Mouse (Mus musculus) limb, embryonic 13.5 days (tissue): ENCODE measurements at regions not wholly inside any gene's neighbourhood (a gene's known extent, or its start where the extent isn't known, plus 50 kb on each side); places are given as distances from the start of the nearest gene placed in this dataset.

Experiments used
- ATAC-seq: fragments of 200-750 bp; cut with Nextera tagmentation; 2 replicates; pipeline ENCODE4 v1.8.0; 2017; ENCODE audit warnings: low read depth, moderate number of reproducible peaks, moderate TSS enrichment; ENCODE audit not compliant: low FRiP score
- H3K27ac ChIP-seq: fragments of 300-500 bp; sonication (generic); 2 replicates; pipeline ENCODE4 v1.5.1; 2015; ENCODE audit warnings: inconsistent platforms, mild to moderate bottlenecking, moderate library complexity
- H3K27me3 ChIP-seq: fragments of 300-500 bp; sonication (generic); 2 replicates; pipeline ENCODE4 v1.6.1; 2015; ENCODE audit warnings: mild to moderate bottlenecking, inconsistent platforms
- H3K36me3 ChIP-seq: fragments of 300-500 bp; sonication (generic); 2 replicates; pipeline ENCODE4 v1.6.1; 2015; ENCODE audit warnings: inconsistent platforms, mild to moderate bottlenecking, moderate library complexity
- H3K4me1 ChIP-seq: fragments of 300-500 bp; sonication (generic); 2 replicates; pipeline ENCODE4 v1.6.1; 2015; ENCODE audit warnings: inconsistent platforms
- H3K4me2 ChIP-seq: fragments of 300-500 bp; sonication (generic); replicated peaks from 2 replicates; pipeline ENCODE4 v1.6.1; 2015; ENCODE audit warnings: inconsistent platforms, mild to moderate bottlenecking, moderate library complexity
- H3K4me3 ChIP-seq: fragments of 300-500 bp; sonication (generic); 2 replicates; pipeline ENCODE4 v1.5.1; 2015; ENCODE audit warnings: moderate library complexity, mild to moderate bottlenecking, inconsistent platforms
- H3K9ac ChIP-seq: fragments of 300-500 bp; sonication (generic); 2 replicates; pipeline ENCODE4 v1.6.1; 2015; ENCODE audit warnings: mild to moderate bottlenecking, inconsistent platforms
- H3K9me3 ChIP-seq: fragments of 300-500 bp; sonication (generic); 2 replicates; pipeline ENCODE4 v1.6.1; 2016; ENCODE audit warnings: inconsistent platforms
- WGBS: fragments of 180-500 bp; shearing (Covaris S2); methylation state at CpG from one replicate; pipeline ENCODE4 v1.1.7; 2015; 5-methylcytosine and 5-hydroxymethylcytosine counted together

DNA sequence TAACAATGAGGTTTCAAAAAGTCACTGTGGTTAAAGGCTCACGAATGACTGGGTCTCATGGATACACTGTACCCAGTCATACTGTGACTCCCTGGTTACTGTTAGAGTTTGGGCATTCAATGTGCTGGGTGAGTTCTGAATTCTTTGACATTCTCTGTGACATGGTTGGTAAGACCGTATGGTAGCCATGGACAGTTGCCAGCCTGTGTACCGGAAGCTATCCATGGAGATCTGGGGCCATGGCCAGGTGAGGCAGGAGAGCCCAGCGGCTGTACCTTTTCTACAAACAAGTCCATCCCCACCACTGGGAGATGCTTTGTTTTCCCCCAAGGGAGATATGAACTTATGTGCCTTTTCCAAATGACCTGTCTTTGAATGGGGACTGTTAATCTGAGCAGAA lies 126.4 kb downstream of the Irx2 start:
- no peaks in the 10 kb centered on the region for H3K4me1 ChIP-seq
- no peak overlapping the region for H3K9ac ChIP-seq
- H3K36me3 ChIP-seq: no peaks in the 10 kb centered on the region
- no peak for ATAC-seq
- no peaks in the 10 kb centered on the region for H3K9me3 ChIP-seq
- peaks cover 13% of the 10 kb centered on the region for H3K27me3 ChIP-seq
- 91% methylated on average over 4 of the region's 4 CpGs for WGBS
- H3K4me3 ChIP-seq: no peak overlapping the region
- no peak overlapping the region for H3K27ac ChIP-seq
- no peak overlapping the region for H3K4me2 ChIP-seq

DNA sequence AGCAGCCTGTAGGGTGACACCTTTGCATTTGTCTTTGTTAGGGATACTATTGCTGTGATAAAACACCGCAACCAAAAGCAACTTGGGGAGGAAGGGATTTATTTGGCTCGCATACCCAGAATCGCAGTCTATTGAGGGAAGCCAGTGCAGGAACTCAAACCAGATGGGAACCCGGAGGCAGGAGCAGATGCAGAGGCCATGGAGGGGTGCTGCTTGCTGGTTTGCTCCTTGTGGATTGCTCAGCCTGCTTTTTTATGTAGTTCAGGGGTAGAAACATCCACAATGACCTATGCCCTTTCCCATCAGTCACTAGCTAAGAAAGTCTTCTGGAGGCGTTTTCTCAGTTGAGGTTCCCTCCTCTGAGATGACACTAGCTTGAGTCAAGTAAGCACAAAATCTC lies 133.9 kb downstream of the Irx2 start:
- Histone ChIP-seq H3K9me3 (no peaks in the 10 kb centered on the region), H3K4me1 (peaks cover 5% of the 10 kb centered on the region; the same call in 1 of the 2 replicates), H3K27me3 (no peaks in the 10 kb centered on the region), H3K27ac (no peak overlapping the region), H3K36me3 (no peaks in the 10 kb centered on the region), H3K9ac (no peak overlapping the region), H3K4me2 (no peak overlapping the region), H3K4me3 (no peak overlapping the region)
- WGBS: 60% methylated on average over 5 of the region's 5 CpGs
- no peak for ATAC-seq

DNA sequence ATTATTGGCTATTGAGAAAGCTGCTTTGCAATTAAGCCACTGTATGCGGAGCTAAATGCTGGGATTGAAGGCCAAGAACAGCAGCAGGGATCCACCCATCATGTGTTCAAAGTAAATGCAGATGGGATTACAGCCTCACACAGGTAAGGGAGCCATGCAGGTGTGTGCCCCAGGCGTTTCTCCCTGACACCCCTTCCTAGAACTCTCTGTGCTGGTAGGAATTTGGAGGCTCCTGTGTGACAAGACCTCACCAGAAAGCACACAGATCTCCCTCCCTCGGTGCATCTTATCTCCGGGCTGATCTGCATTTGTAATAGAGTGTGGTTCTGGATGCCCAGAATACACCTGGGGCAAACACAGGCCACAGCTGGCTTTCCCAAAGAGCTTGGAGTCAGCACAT lies 134.7 kb downstream of the Irx2 start:
- Histone ChIP-seq H3K36me3 (no peaks in the 10 kb centered on the region), H3K27me3 (0 out of 2 replicates have a peak, but pooled peaks cover 5% of the 10 kb centered on the region), H3K9me3 (no peaks in the 10 kb centered on the region), H3K4me1 (peaks cover 5% of the 10 kb centered on the region; the same call in 1 of the 2 replicates), H3K4me3 (no peak overlapping the region), H3K4me2 (no peak overlapping the region), H3K9ac (no peak overlapping the region), H3K27ac (no peak overlapping the region)
- no peak for ATAC-seq
- 61% methylated on average over 4 of the region's 4 CpGs for WGBS

DNA sequence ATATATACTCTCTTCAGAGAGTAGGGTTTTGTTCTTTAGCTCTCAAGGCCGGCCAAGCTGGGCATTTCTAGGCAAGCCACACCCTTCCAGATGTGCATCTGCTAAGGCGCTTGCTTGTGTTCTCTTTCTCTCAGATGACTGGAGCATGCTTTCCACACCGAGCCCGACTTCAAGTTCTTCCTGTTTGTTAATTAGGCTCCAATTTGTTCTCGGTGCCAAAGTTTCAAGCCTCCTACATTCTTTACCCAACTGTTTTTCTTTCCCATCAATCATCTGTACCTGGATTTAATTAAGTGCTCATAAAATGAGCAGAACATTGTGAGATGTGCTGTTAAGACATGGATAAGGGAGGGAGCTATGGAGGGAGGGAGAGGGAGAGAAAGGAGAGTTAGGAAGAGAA lies 138.7 kb downstream of the Irx2 start:
- Histone ChIP-seq H3K9me3 (no peaks in the 10 kb centered on the region), H3K4me2 (no peak overlapping the region), H3K4me1 (peaks cover 5% of the 10 kb centered on the region; the same call in 1 of the 2 replicates), H3K4me3 (no peak overlapping the region), H3K27me3 (peaks cover 21% of the 10 kb centered on the region), H3K36me3 (no peaks in the 10 kb centered on the region), H3K9ac (no peak overlapping the region), H3K27ac (no peak overlapping the region)
- ATAC-seq: no peak
- WGBS: 8% methylated on average over 5 of the region's 5 CpGs

DNA sequence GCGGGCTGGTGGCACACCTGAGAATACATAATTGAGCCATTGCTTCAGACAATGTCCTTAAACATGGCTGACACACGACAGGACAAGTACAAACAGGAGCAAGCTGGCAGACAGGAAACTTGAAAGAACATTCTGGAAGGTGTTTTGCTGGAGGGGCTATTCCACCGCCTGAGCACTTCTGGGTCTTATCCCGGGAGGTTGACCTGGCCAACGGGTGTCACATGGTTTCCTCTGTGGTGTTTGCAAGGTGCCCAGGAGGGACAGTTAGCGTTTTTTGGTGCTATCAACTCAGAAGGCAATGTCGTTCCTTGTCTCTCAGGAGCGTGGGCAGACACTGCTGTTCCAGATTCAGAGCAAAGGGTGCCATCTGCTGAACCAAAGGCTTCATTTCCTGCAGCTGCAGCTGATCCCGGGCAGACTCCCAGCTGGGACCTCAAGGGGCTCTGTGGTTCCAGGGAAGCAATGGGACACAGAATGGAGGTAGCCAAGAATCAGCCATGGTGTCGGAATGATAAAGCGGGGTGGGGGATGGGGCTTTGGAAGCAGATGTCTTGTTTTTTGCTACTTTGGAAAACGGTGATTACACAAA lies 140.5 kb downstream of the Irx2 start:
- no peak for ATAC-seq
- WGBS: 63% methylated on average over 12 of the region's 12 CpGs
- Histone ChIP-seq H3K27ac (no peak overlapping the region), H3K9ac (no peak overlapping the region), H3K4me1 (peaks cover 5% of the 10 kb centered on the region; the same call in 1 of the 2 replicates), H3K36me3 (no peaks in the 10 kb centered on the region), H3K9me3 (peaks cover 5% of the 10 kb centered on the region), H3K27me3 (peaks cover 21% of the 10 kb centered on the region), H3K4me2 (no peak overlapping the region), H3K4me3 (no peak overlapping the region)

DNA sequence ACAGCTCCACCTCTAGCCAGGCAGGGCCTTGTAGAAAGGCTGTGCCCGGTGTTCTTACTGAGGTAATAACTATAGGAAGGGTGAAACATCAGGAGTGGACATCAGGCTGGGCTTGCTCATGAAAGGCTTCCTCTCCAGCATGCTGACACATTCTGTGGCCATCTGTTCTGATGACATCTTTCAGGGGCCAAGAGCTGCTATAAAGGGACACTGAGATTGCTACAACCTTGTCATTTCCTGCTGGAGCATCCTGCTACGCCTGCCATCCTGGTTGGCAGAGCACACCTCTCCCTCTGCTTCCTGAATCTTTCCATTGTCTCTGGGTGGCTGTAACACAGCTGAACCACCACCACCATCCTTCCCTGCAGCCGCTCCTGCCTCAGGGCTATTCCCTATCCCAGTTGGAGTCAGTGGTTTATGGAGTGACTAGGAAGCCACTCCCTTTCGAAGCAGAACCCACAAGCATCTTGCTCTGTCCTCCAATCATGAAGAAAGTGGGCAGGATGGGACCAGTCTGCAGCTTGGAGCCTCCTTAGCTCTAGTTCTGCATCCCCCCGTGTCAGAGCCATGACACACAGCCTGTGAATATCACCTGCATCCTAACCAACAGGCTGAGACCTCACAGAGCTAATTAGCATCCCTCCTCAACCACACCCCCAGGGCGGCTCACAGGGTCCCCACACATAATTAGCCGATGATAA lies 154.6 kb downstream of the Irx2 start:
- WGBS: 44% methylated on average over 7 of the region's 7 CpGs
- ATAC-seq: no peak
- H3K4me1 ChIP-seq: no peaks in the 10 kb centered on the region

DNA sequence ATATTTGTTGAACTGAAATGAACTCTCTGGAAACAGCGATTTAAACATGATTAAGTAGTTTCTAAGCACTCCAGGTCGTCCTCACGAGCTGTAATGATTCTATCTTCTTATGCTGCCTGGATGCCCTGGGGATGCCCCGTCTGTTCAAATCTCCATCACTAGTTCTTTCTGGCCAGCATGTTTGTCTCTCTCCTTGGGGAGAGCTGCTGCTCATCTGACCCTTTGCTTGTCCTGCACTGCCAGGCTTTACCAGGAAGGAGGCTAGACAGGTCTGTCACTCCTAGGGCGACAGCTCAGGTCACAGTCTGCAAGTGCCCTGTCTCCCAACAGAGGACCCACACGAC lies 155.1 kb downstream of the Irx2 start:
- H3K4me3 ChIP-seq: no peak overlapping the region
- H3K9ac ChIP-seq: no peak overlapping the region
- no peaks in the 10 kb centered on the region for H3K4me1 ChIP-seq
- no peaks in the 10 kb centered on the region for H3K36me3 ChIP-seq
- H3K27ac ChIP-seq: no peak overlapping the region
- ATAC-seq: no peak
- WGBS: 48% methylated on average over 6 of the region's 6 CpGs
- no peak overlapping the region for H3K4me2 ChIP-seq
- H3K27me3 ChIP-seq: peaks cover 30% of the 10 kb centered on the region
- H3K9me3 ChIP-seq: no peaks in the 10 kb centered on the region

More for the DNA sequence above, 154.6 kb downstream of the Irx2 start:
- H3K27me3 ChIP-seq: peaks cover 32% of the 10 kb centered on the region
- H3K9me3 ChIP-seq: no peaks in the 10 kb centered on the region
- H3K27ac ChIP-seq: no peak overlapping the region
- H3K36me3 ChIP-seq: no peaks in the 10 kb centered on the region
- H3K4me2 ChIP-seq: no peak overlapping the region
- no peak overlapping the region for H3K4me3 ChIP-seq
- H3K9ac ChIP-seq: no peak overlapping the region

DNA sequence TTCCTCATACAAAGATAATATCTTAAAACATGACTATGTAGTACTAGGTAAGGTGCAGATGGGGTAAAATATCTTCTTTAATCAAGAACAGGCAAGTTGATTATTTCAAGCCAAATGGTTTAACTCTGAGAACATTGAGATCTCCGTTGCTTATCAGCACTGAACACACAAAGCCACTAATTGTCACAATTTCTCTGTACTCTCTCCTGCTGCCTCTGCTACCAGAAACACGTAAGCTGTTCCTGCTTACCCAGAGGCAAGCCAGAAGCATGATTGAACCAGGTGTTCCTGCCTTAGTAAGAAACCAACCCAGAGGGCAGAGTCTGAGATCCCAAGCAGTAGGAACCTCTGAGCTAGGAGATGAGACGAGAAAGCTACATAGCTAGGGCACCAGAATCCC lies 164.1 kb downstream of the Irx2 start:
- ATAC-seq: no peak
- no peaks in the 10 kb centered on the region for H3K9me3 ChIP-seq
- 64% methylated on average over 3 of the region's 3 CpGs for WGBS
- H3K36me3 ChIP-seq: no peaks in the 10 kb centered on the region
- H3K27ac ChIP-seq: no peak overlapping the region
- no peaks in the 10 kb centered on the region for H3K27me3 ChIP-seq
- H3K4me3 ChIP-seq: no peak overlapping the region
- no peak overlapping the region for H3K4me2 ChIP-seq
- no peak overlapping the region for H3K9ac ChIP-seq
- no peaks in the 10 kb centered on the region for H3K4me1 ChIP-seq

DNA sequence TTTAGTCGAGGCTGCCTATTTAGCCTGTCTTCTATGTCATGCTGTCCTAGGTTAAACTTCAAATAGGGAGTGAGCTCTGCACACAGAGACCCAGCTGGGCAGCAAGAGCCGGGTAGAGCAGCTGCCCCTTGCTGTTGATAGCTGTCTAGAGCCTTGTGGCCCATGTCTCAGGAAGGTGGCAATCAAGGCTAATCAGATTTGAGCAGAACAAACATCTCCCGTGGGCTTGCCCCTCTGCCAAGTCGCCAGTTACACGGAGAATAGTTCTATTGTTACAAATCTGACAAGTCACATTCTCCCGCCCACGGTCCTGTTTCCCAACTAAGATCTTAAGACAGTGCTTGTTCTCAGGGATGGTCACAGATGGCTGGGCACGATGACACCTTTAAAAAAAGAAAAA lies 171.4 kb downstream of the Irx2 start:
- Histone ChIP-seq H3K4me3 (no peak overlapping the region), H3K4me2 (no peak overlapping the region), H3K9ac (no peak overlapping the region), H3K9me3 (no peaks in the 10 kb centered on the region), H3K4me1 (no peaks in the 10 kb centered on the region), H3K36me3 (no peaks in the 10 kb centered on the region), H3K27ac (no peak overlapping the region), H3K27me3 (peaks cover 6% of the 10 kb centered on the region; the same call in 1 of the 2 replicates)
- ATAC-seq: no peak
- WGBS: 56% methylated on average over 8 of the region's 8 CpGs

DNA sequence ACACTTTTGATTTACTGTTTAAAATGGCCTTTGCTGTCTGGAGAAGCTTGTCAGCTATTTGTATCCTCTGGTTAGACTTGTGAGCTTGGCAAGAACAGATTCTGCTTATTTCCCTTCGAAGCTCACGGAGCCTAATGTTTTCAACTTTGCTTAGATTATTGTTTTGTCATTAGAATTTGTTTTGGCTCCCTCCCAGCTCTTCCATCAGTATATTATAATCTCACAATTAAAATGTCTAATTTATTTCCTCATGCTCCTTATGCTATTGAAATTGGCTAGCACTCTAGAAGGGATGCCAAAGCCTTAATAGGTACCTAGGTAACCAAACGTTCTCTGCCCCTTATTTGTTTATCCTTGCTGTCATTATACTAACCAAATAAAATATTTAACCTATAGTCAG lies 171.9 kb downstream of the Irx2 start:
- no peak for ATAC-seq
- H3K36me3 ChIP-seq: no peaks in the 10 kb centered on the region
- H3K4me2 ChIP-seq: no peak overlapping the region
- no peak overlapping the region for H3K27ac ChIP-seq
- 70% methylated on average over 3 of the region's 3 CpGs for WGBS
- H3K4me1 ChIP-seq: no peaks in the 10 kb centered on the region
- no peak overlapping the region for H3K4me3 ChIP-seq
- peaks cover 6% of the 10 kb centered on the region; the same call in 1 of the 2 replicates for H3K27me3 ChIP-seq
- no peak overlapping the region for H3K9ac ChIP-seq
- H3K9me3 ChIP-seq: no peaks in the 10 kb centered on the region

DNA sequence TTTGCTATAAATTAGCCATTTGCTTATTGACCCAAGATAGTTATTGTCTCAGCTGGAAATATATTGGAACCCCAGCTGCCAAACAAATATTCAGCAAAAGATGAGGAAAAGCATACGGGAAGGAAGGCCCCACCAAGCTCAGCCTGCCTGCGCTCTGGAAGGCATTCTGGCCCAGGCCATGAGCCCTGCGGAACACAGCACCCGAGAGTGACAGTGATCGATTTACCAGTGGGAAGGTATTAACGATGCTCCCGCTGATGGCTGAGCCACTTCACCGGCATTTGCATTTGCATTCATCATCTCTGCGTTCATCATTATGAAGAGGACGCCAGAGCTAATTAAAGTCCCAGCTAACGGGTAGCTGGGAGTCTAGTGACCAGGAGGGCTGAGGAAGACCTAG lies 174.8 kb downstream of the Irx2 start:
- no peak for ATAC-seq
- Histone ChIP-seq H3K4me2 (no peak overlapping the region), H3K4me3 (no peak overlapping the region), H3K27ac (no peak overlapping the region), H3K9me3 (no peaks in the 10 kb centered on the region), H3K9ac (no peak overlapping the region), H3K4me1 (no peaks in the 10 kb centered on the region), H3K36me3 (no peaks in the 10 kb centered on the region), H3K27me3 (peaks cover 6% of the 10 kb centered on the region; the same call in 1 of the 2 replicates)
- WGBS: 56% methylated on average over 11 of the region's 11 CpGs

DNA sequence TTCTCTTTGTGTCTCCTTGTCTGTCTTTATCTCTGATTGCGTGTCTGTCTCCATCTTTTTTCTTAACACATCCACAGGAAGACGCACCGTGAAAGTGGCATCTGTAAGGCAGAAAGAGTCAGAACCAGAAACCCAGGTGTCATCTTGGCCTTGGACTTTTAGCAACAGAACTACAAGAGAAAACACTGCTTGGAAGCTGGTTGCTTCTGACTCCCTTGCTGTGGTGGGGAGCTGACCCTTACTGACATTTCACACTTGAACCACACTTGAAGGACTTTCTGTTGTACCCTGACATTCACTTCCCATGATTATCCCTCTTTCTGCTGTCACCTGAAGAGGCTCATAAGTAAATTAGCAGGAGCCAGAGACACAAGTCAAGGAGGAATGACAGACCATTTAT lies 180.6 kb downstream of the Irx2 start:
- no peak overlapping the region for H3K27ac ChIP-seq
- no peaks in the 10 kb centered on the region; the same call in 1 of the 2 replicates for H3K9me3 ChIP-seq
- H3K4me3 ChIP-seq: no peak overlapping the region
- no peak overlapping the region for H3K4me2 ChIP-seq
- peaks cover 11% of the 10 kb centered on the region for H3K27me3 ChIP-seq
- WGBS: 91% methylated on average over 3 of the region's 3 CpGs
- no peak for ATAC-seq
- no peaks in the 10 kb centered on the region for H3K36me3 ChIP-seq
- no peak overlapping the region for H3K9ac ChIP-seq
- H3K4me1 ChIP-seq: no peaks in the 10 kb centered on the region

DNA sequence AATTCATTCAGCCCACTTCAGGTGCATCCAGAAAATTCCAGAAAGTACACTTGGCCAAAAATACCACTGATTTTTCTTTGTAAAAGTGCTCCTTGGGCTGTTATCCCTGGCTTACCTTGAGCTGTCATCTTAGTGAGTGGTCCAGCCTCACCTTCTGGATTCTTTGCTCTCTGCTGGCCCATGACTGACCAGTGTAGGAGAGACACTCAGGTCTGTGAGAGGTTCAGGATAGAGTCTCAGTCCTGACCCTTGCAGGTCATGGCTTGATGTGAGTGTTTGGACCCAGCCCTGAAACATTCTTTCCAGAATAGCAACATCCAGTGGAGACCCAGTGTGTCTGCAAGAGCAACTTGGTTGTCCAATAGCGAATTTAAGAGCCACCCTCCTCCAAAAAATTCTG lies 182.0 kb downstream of the Irx2 start:
- no peak overlapping the region for H3K4me3 ChIP-seq
- no peak for ATAC-seq
- H3K27me3 ChIP-seq: peaks cover 25% of the 10 kb centered on the region
- no peak overlapping the region for H3K27ac ChIP-seq
- no peaks in the 10 kb centered on the region for H3K4me1 ChIP-seq
- H3K9me3 ChIP-seq: no peaks in the 10 kb centered on the region; the same call in 1 of the 2 replicates
- no peak overlapping the region for H3K9ac ChIP-seq
- no peaks in the 10 kb centered on the region for H3K36me3 ChIP-seq
- 73% methylated on average over 1 of the region's 1 CpGs for WGBS
- no peak overlapping the region for H3K4me2 ChIP-seq
